Mouse (Mus musculus): ENCODE results near the gene Arhgef18. TPM values are rescaled to one million over a fixed set of nuclear protein-coding genes. Genes with fewer than 3 reads are reported as not detected.

Gene Arhgef18
- 10 to 100 TPM; 28.1 to 36.1 TPM for total RNA-seq (2021)
- 43.2 and 48.4 TPM in 2 replicates for polyA plus RNA-seq (2012; rRNA removed)
- long read RNA-seq, full-length matches to known transcripts = 10 of 13 reads
- long read RNA-seq, partial matches to known transcripts = 2 of 13 reads
- long read RNA-seq, other reads (novel, unspliced or antisense) = 1 of 13 reads

GRCm38 (mm10) chr8:3392771-3393710 is at the start of gene Arhgef18:
TSS of gene Arhgef18 (plus strand) at chr8:3393006.
- peak; percentile 95 for DNase-seq

GRCm38 (mm10) chr8:3345337-3345736 is 47.5 kb upstream of the Arhgef18 start:
- DNase-seq = no peak

- no peak for DNase-seq
Observed at GRCm38 (mm10) chr8:3346691-3347413, 46.0 kb upstream of the Arhgef18 start.

GRCm38 (mm10) chr8:3348142-3348823 is 44.5 kb upstream of the Arhgef18 start:
- peak; percentile 62 for DNase-seq

GRCm38 (mm10) chr8:3350747-3351146 is 42.1 kb upstream of the Arhgef18 start:
- DNase-seq = no peak

- DNase-seq = no peak
Observed at GRCm38 (mm10) chr8:3352715-3353114, 40.1 kb upstream of the Arhgef18 start.

- DNase-seq = no peak
Observed at GRCm38 (mm10) chr8:3353189-3353810, 39.5 kb upstream of the Arhgef18 start, which contains the start of gene A430078G23Rik. TSS of gene A430078G23Rik (plus strand) at chr8:3353415.

GRCm38 (mm10) chr8:3353811-3354442 is 38.9 kb upstream of the Arhgef18 start:
- no peak for DNase-seq

GRCm38 (mm10) chr8:3354443-3354812 is 38.4 kb upstream of the Arhgef18 start:
- DNase-seq = no peak

- no peak for DNase-seq
Observed at GRCm38 (mm10) chr8:3355586-3355985, 37.2 kb upstream of the Arhgef18 start.

GRCm38 (mm10) chr8:3358060-3358459 is 34.7 kb upstream of the Arhgef18 start:
- peak; percentile 74 for DNase-seq

GRCm38 (mm10) chr8:3367086-3367485 is 25.7 kb upstream of the Arhgef18 start:
- no peak for DNase-seq

- no peak for DNase-seq
Observed at GRCm38 (mm10) chr8:3368091-3368490, 24.7 kb upstream of the Arhgef18 start.

GRCm38 (mm10) chr8:3375748-3376147 is 17.1 kb upstream of the Arhgef18 start:
- DNase-seq = no peak

- peak; percentile 30 for DNase-seq
Observed at GRCm38 (mm10) chr8:3376641-3377274, 16.0 kb upstream of the Arhgef18 start.

- DNase-seq = peak; percentile 54
Observed at GRCm38 (mm10) chr8:3387286-3387685, 5.5 kb upstream of the Arhgef18 start.

GRCm38 (mm10) chr8:3388591-3389338 is 4.0 kb upstream of the Arhgef18 start:
- no peak for DNase-seq

GRCm38 (mm10) chr8:3389506-3389905 is 3.3 kb upstream of the Arhgef18 start:
- DNase-seq = no peak

GRCm38 (mm10) chr8:3392293-3392692 is 513 bp upstream of the Arhgef18 start:
- no peak for DNase-seq

- peak; percentile 43 for DNase-seq
Observed at GRCm38 (mm10) chr8:3394600-3394999, 1.8 kb downstream of the Arhgef18 start.

Measured in adrenal gland, adult 2 months (tissue).